Mouse (Mus musculus): ENCODE measurements around the gene Sema6b. TPM values are rescaled to one million over a fixed set of nuclear protein-coding genes. Genes with fewer than 3 reads are reported as not detected.
A peak's percentile ranks its signal among the peaks of the same experiment; 100 is the strongest.

Gene Sema6b
- polyA plus RNA-seq, 1 experiment from 2014 or later: 1.3 TPM

DNA sequence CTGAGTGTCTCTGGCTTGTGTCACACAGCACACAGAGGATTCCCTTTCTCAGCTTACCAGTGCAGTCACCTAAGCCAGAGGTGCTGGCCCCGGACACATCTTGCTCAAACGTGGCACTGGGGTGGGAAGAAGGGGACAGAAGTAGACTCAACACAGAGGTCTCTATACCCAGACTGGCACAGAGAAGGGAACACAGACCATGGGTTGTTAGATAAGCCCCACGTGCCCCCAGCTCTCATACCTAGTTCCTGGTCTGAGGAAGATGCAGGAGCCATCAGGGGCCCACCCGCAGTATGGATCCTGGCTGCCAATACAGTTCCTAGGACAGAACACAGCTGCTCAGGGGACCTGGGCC is 14.9 kb downstream of the Sema6b start:
- H3K36me3 ChIP-seq: no peaks in the 10 kb centered on the region
- WGBS: 89% methylated on average over 4 of the region's 4 CpGs
- H3K27me3 ChIP-seq (replicated peaks): peaks cover 38% of the 10 kb centered on the region
- H3K9ac ChIP-seq: no peak overlapping the region
- H3K27ac ChIP-seq: no peak overlapping the region
- no peak for ATAC-seq (ENCODE audit: insufficient read depth, low FRiP score, low read depth)
- no peak overlapping the region for H3K4me3 ChIP-seq (replicated peaks)
- H3K4me2 ChIP-seq: no peak overlapping the region
- peaks cover 16% of the 10 kb centered on the region for H3K4me1 ChIP-seq
- H3K9me3 ChIP-seq: no peaks in the 10 kb centered on the region

DNA sequence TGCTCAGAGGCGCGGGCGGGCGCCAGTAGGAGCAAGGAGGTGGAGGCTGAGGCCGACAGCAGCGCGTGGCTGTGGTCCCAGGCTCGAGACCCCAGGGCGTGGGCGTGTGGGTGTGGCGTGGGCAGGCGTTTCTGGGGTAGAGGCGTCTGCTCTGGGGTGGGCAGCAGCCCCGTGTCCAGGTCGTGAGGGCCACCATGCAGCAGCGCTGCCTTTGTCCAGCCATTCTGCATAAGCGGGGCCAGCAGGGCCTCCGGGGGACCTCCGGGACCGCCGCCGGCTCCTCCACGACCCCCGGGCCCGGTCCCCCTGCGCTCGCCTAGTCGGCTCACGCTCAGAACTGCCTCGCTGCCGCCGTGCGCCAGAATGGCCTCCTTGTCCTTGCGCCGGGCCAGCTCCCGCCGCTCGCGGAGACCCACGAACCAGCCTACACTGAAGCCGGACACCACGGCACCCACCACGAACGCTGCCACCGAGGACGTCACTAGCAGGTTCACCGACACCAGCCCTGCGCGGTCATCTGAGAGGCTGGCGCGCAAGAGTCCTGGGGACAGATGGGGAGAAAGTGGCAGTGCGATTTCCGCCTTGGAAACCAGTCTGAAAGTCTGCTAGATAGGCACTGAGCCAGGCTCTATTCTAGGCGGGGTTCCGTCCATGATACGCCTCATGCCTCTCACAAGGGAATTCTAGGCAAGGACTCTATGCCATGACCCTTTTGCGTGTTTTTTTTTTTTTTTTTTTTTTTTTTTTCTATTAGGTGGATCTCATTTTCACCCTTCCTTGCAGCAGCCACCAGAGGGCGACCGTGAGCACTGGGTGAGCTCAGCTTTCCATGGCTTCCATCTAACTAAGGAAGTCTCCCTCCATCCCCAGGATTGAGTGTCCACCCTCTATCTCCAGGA is 15.5 kb downstream of the Sema6b start:
- H3K27me3 ChIP-seq (replicated peaks): peaks cover 44% of the 10 kb centered on the region
- 13% methylated on average over 59 of the region's 59 CpGs for WGBS
- peak overlapping the region; percentile 45 for H3K4me3 ChIP-seq (replicated peaks)
- no peak overlapping the region for H3K27ac ChIP-seq
- peak overlapping the region; percentile 78 for H3K4me2 ChIP-seq
- peak overlapping the region; percentile 20 for H3K9ac ChIP-seq
- ATAC-seq (ENCODE audit: insufficient read depth, low FRiP score, low read depth): peak; percentile 7; the same call in 1 of the 2 replicates
- H3K9me3 ChIP-seq: no peaks in the 10 kb centered on the region
- H3K36me3 ChIP-seq: no peaks in the 10 kb centered on the region
- peaks cover 23% of the 10 kb centered on the region for H3K4me1 ChIP-seq

GRCm38 (mm10) chr17:56123681-56124340 is 16.3 kb downstream of the Sema6b start:
- peak overlapping the region; percentile 45 for H3K4me3 ChIP-seq (replicated peaks)
- no peak overlapping the region for H3K27ac ChIP-seq
- peak overlapping the region; percentile 20 for H3K9ac ChIP-seq
- H3K36me3 ChIP-seq: no peaks in the 10 kb centered on the region
- no peak for ATAC-seq (ENCODE audit: insufficient read depth, low FRiP score, low read depth)
- H3K9me3 ChIP-seq: no peaks in the 10 kb centered on the region
- H3K4me1 ChIP-seq: peaks cover 25% of the 10 kb centered on the region
- peaks cover 51% of the 10 kb centered on the region for H3K27me3 ChIP-seq (replicated peaks)
- WGBS: 42% methylated on average over 59 of the region's 59 CpGs
- peak overlapping the region; percentile 78 for H3K4me2 ChIP-seq

DNA sequence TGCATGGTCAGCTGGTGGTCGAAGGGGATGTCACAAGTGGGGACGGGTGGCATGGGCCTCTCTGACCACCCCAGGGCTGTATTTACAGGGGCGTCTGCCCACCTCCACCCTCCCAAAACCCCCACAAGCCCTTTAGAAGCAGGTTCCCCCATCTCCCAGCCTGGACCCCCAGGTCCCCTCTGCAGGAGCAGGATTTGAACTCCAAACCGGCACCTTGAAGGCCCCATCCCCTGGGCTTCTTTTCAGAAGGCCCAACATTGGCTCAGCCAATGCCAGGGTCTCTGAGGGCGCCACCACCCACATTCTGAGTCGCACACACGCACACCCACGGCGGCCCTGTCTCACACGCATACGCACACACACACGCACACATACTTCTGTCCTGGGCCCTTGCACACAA is 17.0 kb downstream of the Sema6b start:
- Histone ChIP-seq H3K4me1 (peaks cover 25% of the 10 kb centered on the region), H3K27me3 (replicated peaks) (peaks cover 55% of the 10 kb centered on the region), H3K36me3 (no peaks in the 10 kb centered on the region), H3K4me3 (replicated peaks) (no peak overlapping the region), H3K9ac (no peak overlapping the region), H3K9me3 (no peaks in the 10 kb centered on the region), H3K4me2 (no peak overlapping the region), H3K27ac (no peak overlapping the region)
- ATAC-seq (ENCODE audit: insufficient read depth, low FRiP score, low read depth): no peak
- 88% methylated on average over 12 of the region's 12 CpGs for WGBS

DNA sequence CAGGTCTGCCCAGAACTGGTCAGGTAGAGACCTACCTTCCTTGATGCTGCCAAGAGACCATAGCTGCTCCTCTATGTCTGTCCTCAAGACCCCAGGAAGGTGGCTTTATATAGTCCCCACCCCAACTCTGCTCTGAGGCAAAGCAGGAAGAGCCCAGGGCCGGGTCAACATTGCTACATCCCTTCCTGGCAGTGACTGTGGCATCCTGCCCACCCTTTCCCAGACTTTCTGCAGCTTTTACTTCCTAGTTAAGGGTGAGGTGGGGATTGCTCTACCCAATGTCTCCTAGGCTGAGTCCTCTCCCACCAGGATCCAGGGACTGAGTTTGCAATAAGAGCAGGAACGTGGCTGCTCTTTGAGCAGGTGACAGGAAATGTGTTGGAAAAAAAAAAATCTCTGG is 18.3 kb downstream of the Sema6b start, which contains the start of gene Lrg1:
TSS of gene Lrg1 (minus strand) at position 176 of the 400 bp plus-strand sequence.
- no peak within 1 kb of the TSS for H3K4me3 ChIP-seq (replicated peaks)
- H3K4me2 ChIP-seq: no peak within 1 kb of the TSS
- WGBS: 40% methylated on average over 2 of the region's 2 CpGs
- no peak within 1 kb of the TSS for H3K27ac ChIP-seq
- no peaks in the 10 kb centered on the region for H3K36me3 ChIP-seq
- no peaks in the 10 kb centered on the region for H3K9me3 ChIP-seq
- no peak for ATAC-seq (ENCODE audit: insufficient read depth, low FRiP score, low read depth)
- no peak within 1 kb of the TSS for H3K9ac ChIP-seq
- peaks cover 29% of the 10 kb centered on the region for H3K4me1 ChIP-seq
- H3K27me3 ChIP-seq (replicated peaks): peaks cover 57% of the 10 kb centered on the region

DNA sequence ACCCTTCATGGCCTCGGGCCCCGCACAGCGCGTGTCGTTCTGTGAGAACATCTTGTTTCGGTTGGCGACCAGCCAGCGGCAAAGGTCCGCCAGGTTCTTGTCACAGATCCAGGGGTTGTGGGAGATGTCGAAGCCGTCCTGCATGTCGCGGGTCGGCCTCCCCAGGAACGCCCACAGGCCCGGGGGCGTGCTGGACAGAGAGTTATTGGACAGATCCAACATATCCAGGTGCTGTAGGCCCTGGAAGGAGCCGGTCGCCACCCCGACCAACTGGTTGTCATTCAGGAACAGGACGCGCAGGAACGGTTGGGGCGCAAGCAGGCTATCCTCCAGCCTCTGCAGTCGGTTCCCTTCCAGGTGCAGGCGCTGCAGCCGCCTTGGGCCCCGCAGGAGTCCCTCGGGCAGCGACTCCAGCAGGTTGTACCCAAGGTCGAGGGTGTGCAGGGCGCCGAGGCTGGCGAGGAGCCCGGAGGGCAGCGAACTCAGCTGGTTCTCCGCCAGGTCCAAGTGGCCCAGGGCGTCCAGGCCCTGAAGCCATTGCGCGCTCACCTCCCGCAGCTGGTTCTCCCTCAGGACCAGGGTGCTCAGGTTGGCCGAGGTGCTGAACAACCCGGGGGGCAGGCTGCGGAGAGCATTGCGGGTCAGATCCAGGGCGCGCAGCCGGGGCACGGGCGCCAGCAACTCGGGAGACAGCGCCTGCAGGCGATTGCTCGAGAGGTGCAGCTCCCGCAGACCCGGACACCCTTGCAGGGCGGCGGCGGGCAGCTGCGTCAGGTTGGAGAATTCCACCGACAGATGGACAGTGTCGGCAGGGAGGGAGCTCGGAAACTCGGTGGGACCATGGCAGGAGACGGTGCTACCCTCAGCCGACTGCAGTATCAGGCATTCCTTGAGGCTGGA is 19.9 kb downstream of the Sema6b start:
- 5% methylated on average over 66 of the region's 66 CpGs for WGBS
- H3K27me3 ChIP-seq (replicated peaks): peaks cover 57% of the 10 kb centered on the region
- H3K4me2 ChIP-seq: peak overlapping the region; percentile 37
- no peak for ATAC-seq (ENCODE audit: insufficient read depth, low FRiP score, low read depth)
- peaks cover 29% of the 10 kb centered on the region for H3K4me1 ChIP-seq
- H3K9me3 ChIP-seq: no peaks in the 10 kb centered on the region
- peak overlapping the region; percentile 17 for H3K4me3 ChIP-seq (replicated peaks)
- no peak overlapping the region for H3K27ac ChIP-seq
- H3K36me3 ChIP-seq: no peaks in the 10 kb centered on the region
- no peak overlapping the region for H3K9ac ChIP-seq

DNA sequence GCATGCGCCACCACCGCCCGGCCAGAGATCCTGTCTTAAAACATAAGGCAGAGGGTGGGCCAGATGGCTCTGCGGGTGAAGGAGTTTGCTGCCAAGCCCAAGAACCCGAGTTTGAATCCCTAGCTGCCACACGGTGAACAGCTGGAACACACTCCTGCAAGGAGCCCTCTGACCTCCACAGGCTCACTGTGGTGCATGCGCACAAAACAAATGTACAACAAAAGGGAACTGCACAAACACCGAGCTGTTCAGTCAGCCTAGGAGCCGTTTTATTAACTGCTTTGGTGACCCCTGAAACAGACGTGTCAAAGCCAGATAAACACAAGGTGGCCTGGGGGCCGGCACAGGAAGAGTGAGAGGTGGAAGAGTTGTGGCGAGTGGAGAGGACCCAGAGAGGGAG is 20.7 kb downstream of the Sema6b start:
- Histone ChIP-seq H3K9me3 (no peaks in the 10 kb centered on the region), H3K4me2 (peak overlapping the region; percentile 37; the same call in 1 of the 2 replicates), H3K27ac (no peak overlapping the region), H3K27me3 (replicated peaks) (peaks cover 53% of the 10 kb centered on the region), H3K9ac (no peak overlapping the region), H3K36me3 (no peaks in the 10 kb centered on the region), H3K4me1 (peaks cover 25% of the 10 kb centered on the region), H3K4me3 (replicated peaks) (no peak overlapping the region)
- no peak for ATAC-seq (ENCODE audit: insufficient read depth, low FRiP score, low read depth)
- WGBS: 26% methylated on average over 12 of the region's 12 CpGs

GRCm38 (mm10) chr17:56117251-56117710 is 22.9 kb downstream of the Sema6b start, which contains the start of gene Plin5:
Plin5 (minus strand) TSS chr17:56117596.
- no peak within 1 kb of the TSS for H3K9ac ChIP-seq

GRCm38 (mm10) chr17:56116193-56116592 is 23.9 kb downstream of the Sema6b start:
- Histone ChIP-seq H3K9me3 (no peaks in the 10 kb centered on the region), H3K9ac (no peak overlapping the region), H3K36me3 (no peaks in the 10 kb centered on the region), H3K4me3 (replicated peaks) (no peak overlapping the region), H3K4me1 (peaks cover 17% of the 10 kb centered on the region), H3K27ac (no peak overlapping the region), H3K27me3 (replicated peaks) (peaks cover 28% of the 10 kb centered on the region), H3K4me2 (no peak overlapping the region)
- WGBS: 66% methylated on average over 10 of the region's 10 CpGs
- no peak for ATAC-seq (ENCODE audit: insufficient read depth, low FRiP score, low read depth)

More at GRCm38 (mm10) chr17:56117251-56117710, 22.9 kb downstream of the Sema6b start, which contains the start of gene Plin5:
- Histone ChIP-seq H3K36me3 (no peaks in the 10 kb centered on the region), H3K4me3 (replicated peaks) (peak within 1 kb of the TSS; percentile 30), H3K9me3 (no peaks in the 10 kb centered on the region), H3K27me3 (replicated peaks) (peaks cover 37% of the 10 kb centered on the region), H3K4me2 (peak within 1 kb of the TSS; percentile 70), H3K27ac (no peak within 1 kb of the TSS), H3K4me1 (peaks cover 17% of the 10 kb centered on the region)
- WGBS: 2% methylated on average over 27 of the region's 27 CpGs
- ATAC-seq (ENCODE audit: insufficient read depth, low FRiP score, low read depth): peak; percentile 63

DNA sequence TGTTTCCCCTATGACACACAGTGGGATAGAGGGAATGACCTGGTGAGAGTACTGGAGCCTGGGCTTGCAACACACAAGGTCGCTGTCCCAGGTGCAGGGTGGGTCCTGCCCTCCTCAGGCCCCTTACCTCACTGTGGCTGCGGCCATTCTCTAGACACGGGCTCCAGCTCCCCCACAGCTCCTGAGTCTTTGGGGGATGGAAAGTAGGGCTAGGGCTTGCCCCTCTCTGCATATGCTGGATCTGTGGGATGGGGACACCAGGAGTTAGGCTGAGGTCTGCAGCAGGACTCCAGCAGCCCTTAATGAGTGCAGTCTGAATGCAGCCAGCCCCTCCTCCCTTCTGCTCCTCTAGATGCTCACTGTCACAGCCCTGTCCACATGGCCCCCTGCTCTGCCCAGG is 27.4 kb downstream of the Sema6b start:
- WGBS: 86% methylated on average over 3 of the region's 3 CpGs
- no peak overlapping the region for H3K9ac ChIP-seq
- ATAC-seq (ENCODE audit: insufficient read depth, low FRiP score, low read depth): no peak
- H3K4me1 ChIP-seq: peaks cover 4% of the 10 kb centered on the region; the same call in 1 of the 2 replicates
- no peak overlapping the region for H3K4me2 ChIP-seq
- H3K27me3 ChIP-seq (replicated peaks): no peaks in the 10 kb centered on the region
- no peaks in the 10 kb centered on the region for H3K9me3 ChIP-seq
- H3K27ac ChIP-seq: no peak overlapping the region
- H3K4me3 ChIP-seq (replicated peaks): no peak overlapping the region
- H3K36me3 ChIP-seq: no peaks in the 10 kb centered on the region

DNA sequence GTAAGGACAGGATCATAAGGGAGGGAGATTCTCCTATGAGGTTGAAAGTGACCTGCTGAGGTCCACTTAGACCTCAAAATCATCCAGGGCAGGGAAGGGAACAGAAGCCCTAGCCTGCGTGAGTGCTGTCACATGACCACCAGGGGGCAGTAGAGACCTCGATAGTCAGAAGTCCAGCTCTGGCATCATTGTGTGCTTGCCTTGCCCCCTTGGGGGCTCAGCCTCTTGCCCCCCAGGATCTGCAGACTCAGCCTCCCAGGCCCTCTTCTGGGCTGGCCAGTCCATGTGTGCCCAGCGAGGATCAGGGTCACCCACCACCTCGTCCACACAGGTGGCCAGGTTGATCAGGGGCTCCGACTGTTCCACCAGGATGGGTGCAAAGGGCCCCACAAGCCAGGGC is 28.3 kb downstream of the Sema6b start:
- Histone ChIP-seq H3K4me3 (replicated peaks) (no peak overlapping the region), H3K27me3 (replicated peaks) (no peaks in the 10 kb centered on the region), H3K9ac (no peak overlapping the region), H3K27ac (no peak overlapping the region), H3K36me3 (no peaks in the 10 kb centered on the region; the same call in 1 of the 2 replicates), H3K4me1 (no peaks in the 10 kb centered on the region), H3K9me3 (no peaks in the 10 kb centered on the region), H3K4me2 (no peak overlapping the region)
- no peak for ATAC-seq (ENCODE audit: insufficient read depth, low FRiP score, low read depth)
- 54% methylated on average over 5 of the region's 5 CpGs for WGBS
